Mouse (Mus musculus) ES-Bruce4 (cell line): Measurements from ENCODE around the gene Cfap43.

ENCODE experiments used
- CTCF ChIP-seq: IDR thresholded peaks from one replicate; pipeline ENCODE4 v1.8.1; 2011; ENCODE audit warnings: low read depth, low read length
- POLR2A ChIP-seq: IDR thresholded peaks from one replicate; pipeline ENCODE4 v1.8.1; 2011; ENCODE audit warnings: low read length; ENCODE audit not compliant: insufficient read depth

- no peak for TF ChIP-seq CTCF
- TF ChIP-seq POLR2A, result no peak
Observed at GRCm38 (mm10) chr19:47859180-47859579, 59.9 kb downstream of the Cfap43 start.
